Mouse (Mus musculus): ENCODE measurements around the gene Ulk4.

- TF ChIP-seq GATA1 (IDR thresholded peaks at IDR 0.05; ENCODE audit: borderline replicate concordance, low read length) (no peak), FLI1 (IDR thresholded peaks at IDR 0.05; ENCODE audit: low read length) (no peak)
Measured at GRCm38 (mm10) chr9:121279216-121279615, 2.2 kb upstream of the Ulk4 start.

Measured in megakaryocyte, embryonic 14.5 days (primary cell).